Mouse (Mus musculus) adrenal gland (tissue): ENCODE measurements around the gene Gmip.

Source experiments
- intact Hi-C: fragments of 180-260 bp; cut with DNase I; formaldehyde crosslinking; loops from one replicate; pipeline ENCODE4 v1.15.1; 2025

Gmip gene

GRCm38 (mm10) chr8:69803366-69803765 is 5.1 kb upstream of the Gmip start:
- intact Hi-C loops, result no loop called here

GRCm38 (mm10) chr8:69804537-69804936 is 3.9 kb upstream of the Gmip start:
- intact Hi-C loops, result no loop called here

- intact Hi-C loops, result no loop called here
Observed at GRCm38 (mm10) chr8:69805086-69805485, 3.4 kb upstream of the Gmip start.

DNA sequence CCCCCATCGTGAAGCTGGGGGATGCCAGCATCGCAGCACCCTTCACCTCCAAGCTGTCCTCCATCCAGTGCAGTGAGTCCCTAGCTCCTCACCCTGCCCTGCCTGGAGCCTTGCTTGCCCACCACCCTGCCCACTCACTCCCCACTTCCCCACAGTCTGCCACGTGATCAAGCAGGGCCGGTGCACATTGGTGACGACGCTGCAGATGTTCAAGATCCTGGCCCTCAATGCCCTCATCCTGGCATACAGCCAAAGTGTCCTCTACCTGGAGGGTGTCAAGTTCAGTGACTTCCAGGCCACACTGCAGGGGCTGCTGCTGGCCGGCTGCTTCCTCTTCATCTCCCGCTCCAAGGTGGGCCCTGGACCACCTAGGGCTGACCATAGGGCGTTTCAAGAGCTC is 3.0 kb upstream of the Gmip start:
- intact Hi-C loops, result no loop called here

- intact Hi-C loops, result no loop called here
Observed at GRCm38 (mm10) chr8:69807236-69807635, 1.2 kb upstream of the Gmip start.

- intact Hi-C loops, result no loop called here
Observed at GRCm38 (mm10) chr8:69808864-69809403, 455 bp downstream of the Gmip start.

- intact Hi-C loops, result no loop called here
Observed at GRCm38 (mm10) chr8:69809820-69810219, 1.3 kb downstream of the Gmip start.

DNA sequence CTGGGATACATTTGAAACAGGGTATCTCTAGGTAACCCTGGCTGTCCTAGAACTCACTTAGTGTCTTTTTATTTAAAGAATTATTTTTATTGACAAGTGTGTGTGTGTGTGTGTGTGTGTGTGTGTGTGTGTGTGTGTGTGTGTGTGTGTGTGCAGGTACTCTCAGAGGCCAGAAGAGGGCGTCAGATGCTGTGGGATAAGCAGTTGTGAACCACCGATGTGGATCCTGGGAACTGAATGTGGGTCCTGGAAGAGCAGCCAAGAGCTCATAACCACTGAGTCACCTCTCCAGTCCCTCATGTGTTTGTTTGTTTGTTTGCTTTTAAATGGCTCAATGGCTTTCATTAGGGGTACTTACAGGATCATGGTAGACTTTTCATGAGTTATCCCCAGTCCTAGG is 6.4 kb downstream of the Gmip start:
- intact Hi-C loops, result no loop called here

DNA sequence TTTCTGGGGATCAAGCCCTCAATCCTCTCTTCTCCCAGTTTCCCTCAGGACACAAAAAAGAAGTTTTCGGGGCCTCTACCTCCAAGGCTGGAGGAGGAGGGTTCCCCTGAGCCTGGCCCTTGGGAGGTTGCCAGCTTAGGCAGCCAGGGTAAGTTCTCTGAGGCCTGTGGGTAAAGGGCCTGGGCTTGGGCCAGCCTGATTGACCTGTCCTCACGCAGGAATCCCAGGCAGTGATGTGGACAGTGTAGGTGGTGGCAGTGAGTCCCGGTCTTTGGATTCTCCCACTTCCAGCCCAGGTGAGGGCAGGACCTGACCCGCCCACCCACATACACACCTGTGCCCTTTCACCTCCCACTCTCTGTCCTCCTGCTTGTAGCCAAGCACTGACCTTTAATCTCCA is 6.9 kb downstream of the Gmip start:
- intact Hi-C loops, result no loop called here

DNA sequence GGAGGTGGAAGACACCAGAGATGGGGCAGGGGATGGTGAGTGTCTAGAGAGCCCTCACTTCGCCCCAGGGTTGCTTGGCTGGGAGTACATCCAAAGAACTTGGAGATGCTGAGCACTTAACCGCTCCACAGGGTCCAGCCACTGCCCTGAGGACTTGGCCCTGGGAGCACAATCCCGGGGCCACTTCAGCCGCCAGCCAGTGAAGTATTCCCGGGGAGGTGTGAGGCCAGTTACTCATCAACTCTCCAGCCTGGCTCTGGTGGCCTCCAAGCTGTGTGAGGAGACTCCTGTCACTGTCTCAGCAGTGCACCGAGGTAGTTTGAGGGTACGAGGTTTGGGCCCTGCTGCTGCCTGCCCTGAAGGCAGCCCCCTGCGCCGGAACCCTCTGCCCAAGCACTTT is 12.0 kb downstream of the Gmip start:
- intact Hi-C loops, result no loop called here

- intact Hi-C loops, result no loop called here
Observed at GRCm38 (mm10) chr8:69821971-69822385, 13.5 kb downstream of the Gmip start.

DNA sequence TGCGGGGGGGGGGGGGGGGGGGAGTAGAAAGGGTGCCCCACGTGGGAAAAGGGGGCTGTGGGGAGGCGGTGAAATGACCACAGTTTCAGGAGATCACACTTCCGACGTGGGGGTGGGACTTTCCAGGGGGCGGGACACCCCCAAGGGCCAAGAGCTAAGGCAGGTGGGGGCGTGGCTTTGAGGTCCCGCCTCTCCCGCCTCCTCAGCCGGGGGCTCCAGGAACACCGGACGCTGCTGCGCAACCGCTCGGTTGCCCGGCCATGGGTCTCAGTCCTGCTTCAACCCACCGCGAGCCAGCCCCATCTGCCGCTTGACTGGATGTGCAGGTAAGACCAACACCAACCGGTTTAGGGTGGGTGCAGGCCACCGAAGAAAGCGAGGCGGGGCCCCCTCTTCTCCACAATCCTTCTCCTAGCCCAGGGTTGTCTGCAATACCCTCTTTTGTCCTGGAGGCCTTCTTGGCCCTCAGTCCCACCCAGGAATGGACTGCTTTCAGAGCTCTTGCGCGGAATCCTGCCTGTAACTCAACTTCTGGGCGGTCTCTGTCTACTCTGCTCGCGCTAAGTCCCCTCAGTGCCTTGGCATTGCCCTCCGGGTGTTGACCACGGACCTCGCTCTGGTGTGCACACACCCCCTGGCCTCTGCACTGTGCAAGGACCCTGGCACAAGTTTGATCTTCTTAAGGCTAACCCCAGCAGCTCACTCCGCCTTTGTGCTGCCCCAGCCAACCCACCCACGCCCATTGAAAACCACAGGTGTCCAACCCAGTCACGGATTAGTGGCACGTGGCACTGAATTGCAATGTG is 14.1 kb downstream of the Gmip start, which contains the start of gene Lpar2:
TSS of gene Lpar2 (plus strand) at position 44 of the 806 bp plus-strand sequence.
- intact Hi-C loops, result no loop called here

- intact Hi-C loops, result no loop called here
Observed at GRCm38 (mm10) chr8:69826371-69826770, 17.9 kb downstream of the Gmip start.

DNA sequence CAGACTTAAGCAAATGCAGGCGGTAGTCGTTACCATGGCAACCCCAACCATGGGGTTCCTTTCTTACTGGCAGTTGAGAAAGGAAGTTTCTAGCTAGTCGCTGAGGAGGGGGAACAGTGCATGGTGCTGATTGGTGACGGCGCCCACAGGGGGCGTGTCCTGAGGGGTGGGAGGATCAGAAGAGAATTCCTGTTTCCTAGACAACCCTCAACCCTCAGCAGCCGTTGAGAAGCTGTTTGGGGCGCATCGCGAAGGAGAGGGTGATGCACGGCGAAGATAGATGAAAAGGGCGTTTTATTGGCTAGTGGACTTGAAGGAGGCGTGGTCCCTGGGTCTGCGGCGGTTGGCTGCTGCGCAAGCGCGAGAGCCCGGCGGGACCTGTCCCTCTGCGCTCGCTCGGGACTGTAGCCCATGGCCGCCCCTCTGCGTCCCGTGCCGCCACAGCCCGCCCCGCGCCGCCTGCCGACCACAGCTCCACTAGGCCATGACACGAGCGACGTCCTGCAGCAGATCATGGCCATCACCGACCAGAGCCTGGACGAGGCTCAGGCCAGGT is 23.9 kb downstream of the Gmip start, which contains the start of gene Pbx4:
TSS of gene Pbx4 (plus strand) at position 194 of the 556 bp plus-strand sequence.
- intact Hi-C loops, result no loop called here

DNA sequence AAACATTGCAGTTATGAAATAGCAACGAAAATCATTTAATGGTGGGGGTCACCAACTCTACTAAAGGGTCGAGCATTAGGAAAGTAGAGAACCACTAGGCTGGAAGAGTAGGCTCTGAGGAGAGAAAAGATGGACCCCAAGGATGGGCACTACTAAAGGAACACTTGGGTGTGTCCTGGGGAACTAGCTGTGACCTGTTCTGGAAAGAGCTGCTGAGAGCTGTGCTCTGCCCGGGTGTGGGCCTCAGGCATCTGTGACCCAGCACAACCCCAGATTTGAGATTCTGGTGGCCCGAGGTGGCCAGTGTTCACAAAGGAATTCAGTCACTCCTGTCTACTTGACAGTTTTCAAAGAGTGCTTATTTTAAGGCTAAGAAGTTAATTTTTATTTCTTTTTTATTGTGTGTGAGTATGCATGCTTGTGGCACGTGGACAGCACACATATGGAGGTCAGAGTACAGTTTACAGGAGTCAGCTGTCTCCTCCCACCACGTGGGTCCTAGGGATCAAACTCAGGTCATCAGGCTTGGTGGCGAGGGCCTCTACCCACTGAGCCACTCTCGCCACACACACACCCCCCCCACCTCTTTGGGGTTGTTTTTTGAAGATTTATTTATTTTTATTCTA is 28.7 kb downstream of the Gmip start:
- intact Hi-C loops, result no loop called here

GRCm38 (mm10) chr8:69847167-69848065 is 38.9 kb downstream of the Gmip start:
- intact Hi-C loops, result no loop called here

- intact Hi-C loops, result no loop called here
Observed at GRCm38 (mm10) chr8:69848951-69849350, 40.5 kb downstream of the Gmip start.

DNA sequence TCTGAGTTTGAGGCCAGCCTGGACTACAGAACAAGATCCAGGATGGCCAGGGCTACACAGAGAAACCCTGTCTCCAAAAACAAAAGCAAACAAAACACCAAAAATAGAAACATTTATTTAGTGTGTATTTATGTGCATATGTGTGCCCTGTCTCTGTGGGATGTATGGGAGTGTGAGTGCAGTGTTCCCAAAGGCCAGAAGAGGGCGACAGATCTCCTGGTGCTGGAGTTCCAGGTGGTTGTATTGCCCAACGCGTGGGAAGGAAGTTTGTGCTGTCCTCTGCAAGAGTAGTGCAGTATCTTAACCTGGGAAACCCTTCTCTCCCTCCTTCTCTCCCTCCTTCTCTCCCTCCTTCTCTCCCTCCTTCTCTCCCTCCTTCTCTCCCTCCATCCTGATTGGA is 41.4 kb downstream of the Gmip start:
- intact Hi-C loops, result no loop called here

GRCm38 (mm10) chr8:69850926-69851506 is 42.5 kb downstream of the Gmip start:
- intact Hi-C loops, result no loop called here

DNA sequence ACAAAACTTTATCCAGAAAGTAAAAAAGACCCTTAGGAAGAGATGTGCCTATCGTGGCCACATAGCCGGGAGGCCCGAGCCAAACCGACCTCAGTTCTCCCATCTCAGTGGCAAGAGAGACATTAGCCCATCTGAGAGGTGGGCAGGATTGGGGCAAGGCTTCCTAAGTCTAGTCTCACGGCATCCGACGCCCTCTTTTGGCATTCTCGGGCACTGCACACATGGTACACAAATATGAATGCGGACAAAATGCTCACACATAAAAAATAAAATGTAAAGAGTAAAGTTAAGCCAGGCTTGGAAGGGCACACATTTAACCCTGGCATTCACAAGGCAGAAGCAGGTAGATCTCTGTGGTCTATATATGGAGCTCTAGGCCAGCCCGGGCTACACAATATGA is 45.4 kb downstream of the Gmip start:
- intact Hi-C loops, result no loop called here

- intact Hi-C loops, result no loop called here
Observed at GRCm38 (mm10) chr8:69860807-69861206, 52.3 kb downstream of the Gmip start.
